Mouse (Mus musculus): ENCODE data around the gene Fat4.

DNA sequence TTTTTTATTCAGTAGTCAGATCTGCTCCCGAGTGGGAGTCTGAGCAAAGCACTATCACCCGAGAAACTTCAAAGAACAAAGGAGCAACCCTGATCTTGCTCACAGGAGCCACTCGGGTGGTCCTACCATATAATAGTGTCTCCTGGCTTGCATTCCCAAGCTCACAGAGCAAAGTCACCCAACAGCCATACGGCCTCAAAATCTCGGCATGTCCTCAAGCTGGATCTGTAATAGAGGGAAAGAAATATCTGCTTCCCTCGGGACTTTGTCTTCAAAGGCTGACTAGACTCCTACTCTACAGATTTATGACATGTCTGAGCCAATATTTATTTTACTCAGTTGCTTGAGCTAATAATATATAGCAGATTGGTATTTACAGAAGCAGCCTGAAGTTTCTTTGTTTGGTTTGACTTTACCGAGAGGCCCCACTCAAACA lies 36.5 kb downstream of the Fat4 start:
- TF ChIP-seq CTCF (IDR thresholded peaks at IDR 0.05; ENCODE audit: low read depth, low read length), result no peak
- no peak for TF ChIP-seq POLR2A (IDR thresholded peaks at IDR 0.05; ENCODE audit: insufficient read depth, low read length)
